Mouse (Mus musculus): Measurements from ENCODE around the gene Fscn2. TPM values are rescaled to one million over a fixed set of nuclear protein-coding genes. Genes with fewer than 3 reads are reported as not detected.

Fscn2 gene
- polyA plus RNA-seq, 1 experiment: not detected

Other genes starting within 250 kb of the Fscn2 start
- 44.0 and 50.3 TPM in 2 replicates for gene Slc38a10, start 210.2 kb upstream of the Fscn2 start, polyA plus RNA-seq (2011; ENCODE audit: insufficient read depth, insufficient read length, low read depth, missing spikeins)
- 21.2 and 21.6 TPM in 2 replicates for gene Bahcc1, start 128.6 kb upstream of the Fscn2 start, polyA plus RNA-seq (2011; ENCODE audit: insufficient read depth, insufficient read length, low read depth, missing spikeins)
- 2,484 and 2,505 TPM in 2 replicates for gene Actg1, start 13.0 kb upstream of the Fscn2 start, polyA plus RNA-seq (2011; ENCODE audit: insufficient read depth, insufficient read length, low read depth, missing spikeins)
- gene Faap100, start 17.2 kb downstream of the Fscn2 start, polyA plus RNA-seq (2011; ENCODE audit: insufficient read depth, insufficient read length, low read depth, missing spikeins): 13.2 and 15.2 TPM in 2 replicates
- gene Nploc4, start 76.2 kb downstream of the Fscn2 start, polyA plus RNA-seq (2011; ENCODE audit: insufficient read depth, insufficient read length, low read depth, missing spikeins): 66.9 and 77.2 TPM in 2 replicates
- not detected in 2 replicates for gene Tspan10, start 81.1 kb downstream of the Fscn2 start, polyA plus RNA-seq (2011; ENCODE audit: insufficient read depth, insufficient read length, low read depth, missing spikeins)
- 0.93 and 1.0 TPM in 2 replicates for gene Pde6g, start 92.0 kb downstream of the Fscn2 start, polyA plus RNA-seq (2011; ENCODE audit: insufficient read depth, insufficient read length, low read depth, missing spikeins)
- gene Oxld1, start 96.5 kb downstream of the Fscn2 start, polyA plus RNA-seq (2011; ENCODE audit: insufficient read depth, insufficient read length, low read depth, missing spikeins): 5.8 and 6.1 TPM in 2 replicates
- 15.0 and 16.1 TPM in 2 replicates for gene Ccdc137, start 96.6 kb downstream of the Fscn2 start, polyA plus RNA-seq (2011; ENCODE audit: insufficient read depth, insufficient read length, low read depth, missing spikeins)
- 10.7 and 11.0 TPM in 2 replicates for gene Arl16, start 106.1 kb downstream of the Fscn2 start, polyA plus RNA-seq (2011; ENCODE audit: insufficient read depth, insufficient read length, low read depth, missing spikeins)
- gene Mrpl12, start 123.1 kb downstream of the Fscn2 start, polyA plus RNA-seq (2011; ENCODE audit: insufficient read depth, insufficient read length, low read depth, missing spikeins): 83.6 and 90.5 TPM in 2 replicates
- gene Slc25a10, start 130.3 kb downstream of the Fscn2 start, polyA plus RNA-seq (2011; ENCODE audit: insufficient read depth, insufficient read length, low read depth, missing spikeins): 8.3 TPM in 2 replicates
- 0.65 TPM in 1 of 2 replicates, not detected in the other for gene Gcgr, start 169.2 kb downstream of the Fscn2 start, polyA plus RNA-seq (2011; ENCODE audit: insufficient read depth, insufficient read length, low read depth, missing spikeins)
- gene Mcrip1, start 188.2 kb downstream of the Fscn2 start, polyA plus RNA-seq (2011; ENCODE audit: insufficient read depth, insufficient read length, low read depth, missing spikeins): 46.4 and 53.4 TPM in 2 replicates
- gene Ppp1r27, start 189.6 kb downstream of the Fscn2 start, polyA plus RNA-seq (2011; ENCODE audit: insufficient read depth, insufficient read length, low read depth, missing spikeins): not detected in 2 replicates
- 326 and 338 TPM in 2 replicates for gene P4hb, start 211.7 kb downstream of the Fscn2 start, polyA plus RNA-seq (2011; ENCODE audit: insufficient read depth, insufficient read length, low read depth, missing spikeins)
- 269 and 298 TPM in 2 replicates for gene Arhgdia, start 220.1 kb downstream of the Fscn2 start, polyA plus RNA-seq (2011; ENCODE audit: insufficient read depth, insufficient read length, low read depth, missing spikeins)
- 229 and 242 TPM in 2 replicates for gene Alyref, start 236.8 kb downstream of the Fscn2 start, polyA plus RNA-seq (2011; ENCODE audit: insufficient read depth, insufficient read length, low read depth, missing spikeins)
- 84.0 and 100 TPM in 2 replicates for gene Anapc11, start 236.9 kb downstream of the Fscn2 start, polyA plus RNA-seq (2011; ENCODE audit: insufficient read depth, insufficient read length, low read depth, missing spikeins)
- not detected in 2 replicates for gene Npb, start 246.9 kb downstream of the Fscn2 start, polyA plus RNA-seq (2011; ENCODE audit: insufficient read depth, insufficient read length, low read depth, missing spikeins)